Mouse (Mus musculus): ENCODE results near the gene Jmjd6.

GRCm38 (mm10) chr11:116847187-116848085 lies 4.2 kb upstream of the Jmjd6 start:
- no peak for TF ChIP-seq EP300 (IDR thresholded peaks at IDR 0.05; ENCODE audit: low read depth)
- no peak for TF ChIP-seq CTCF (IDR thresholded peaks at IDR 0.05; ENCODE audit: low read depth)
